Mouse (Mus musculus) adrenal gland, postnatal 14 days (tissue): ENCODE data around the gene Nox3. TPM values are rescaled to one million over a fixed set of nuclear protein-coding genes. Genes with fewer than 3 reads are reported as not detected.

Source experiments
- DNase-seq: peaks from one replicate; pipeline ENCODE4 v3.0.0; 2021; ENCODE audit warnings: mixed read lengths
- total RNA-seq: library from RNA; stranded (reverse); gene quantifications from 2 replicates; pipeline ENCODE4 v1.2.3, GENCODE M21; 2021

Nox3 gene
- total RNA-seq, 1 experiment from 2014 or later, result not detected

DNA sequence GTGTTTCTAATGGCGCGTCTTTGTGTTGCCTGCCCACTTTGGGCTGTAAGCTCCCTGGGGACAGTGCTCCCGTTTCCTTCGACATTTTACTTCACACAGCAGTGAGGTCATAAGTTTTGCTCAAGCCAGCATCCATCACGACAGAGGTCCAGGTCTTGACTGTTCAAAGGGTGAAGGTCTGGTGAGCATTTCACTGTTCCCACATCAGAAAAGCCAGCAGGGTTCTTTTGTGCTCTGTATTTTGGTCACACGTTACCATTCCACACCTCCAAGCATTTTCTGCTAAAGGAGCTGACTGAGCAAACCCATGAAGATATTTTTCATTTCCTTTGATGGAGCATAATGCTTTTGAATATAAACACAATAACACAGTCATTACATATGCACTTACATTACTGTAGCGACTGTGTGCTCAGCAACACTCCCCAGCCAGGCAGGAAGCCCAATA lies 85.7 kb downstream of the Nox3 start:
- DNase-seq, result peak; percentile 5

DNA sequence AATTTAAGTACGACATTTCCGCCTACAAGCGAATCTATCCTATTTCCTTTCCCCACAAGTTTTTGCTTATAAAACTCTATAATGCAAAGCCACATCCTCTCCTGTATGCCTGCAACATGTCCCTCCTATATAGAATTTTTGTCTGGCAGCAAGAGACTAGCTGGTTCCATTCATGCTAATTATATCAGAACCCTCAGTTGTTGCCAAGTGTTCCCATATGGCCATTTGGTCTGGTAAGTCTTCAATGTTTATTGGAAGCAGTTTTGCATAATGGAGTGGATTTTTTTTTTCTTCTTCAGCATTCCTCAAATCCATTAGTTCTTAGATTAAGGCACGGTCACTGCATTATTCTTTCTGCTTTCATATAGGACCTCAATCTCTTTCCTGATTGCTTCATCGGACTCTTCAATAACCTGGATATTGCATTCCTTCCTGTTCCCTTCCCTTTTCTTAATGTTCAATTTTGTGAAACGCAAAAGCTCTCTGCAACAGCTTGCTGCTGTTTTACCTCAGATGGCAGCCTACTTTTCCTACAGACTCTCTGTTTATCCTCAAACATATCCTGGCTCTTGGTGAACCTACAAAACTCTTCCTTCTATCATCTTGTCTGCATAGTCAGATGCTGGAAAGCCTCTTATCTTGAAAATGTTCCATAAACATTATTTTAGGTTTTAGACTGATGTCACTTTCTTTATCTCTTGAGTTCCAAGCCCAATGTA lies 92.9 kb downstream of the Nox3 start:
- DNase-seq, result no peak

GRCm38 (mm10) chr17:3598393-3598792 lies 97.7 kb downstream of the Nox3 start:
- no peak for DNase-seq

GRCm38 (mm10) chr17:3597866-3598265 lies 98.2 kb downstream of the Nox3 start:
- DNase-seq, result no peak

DNA sequence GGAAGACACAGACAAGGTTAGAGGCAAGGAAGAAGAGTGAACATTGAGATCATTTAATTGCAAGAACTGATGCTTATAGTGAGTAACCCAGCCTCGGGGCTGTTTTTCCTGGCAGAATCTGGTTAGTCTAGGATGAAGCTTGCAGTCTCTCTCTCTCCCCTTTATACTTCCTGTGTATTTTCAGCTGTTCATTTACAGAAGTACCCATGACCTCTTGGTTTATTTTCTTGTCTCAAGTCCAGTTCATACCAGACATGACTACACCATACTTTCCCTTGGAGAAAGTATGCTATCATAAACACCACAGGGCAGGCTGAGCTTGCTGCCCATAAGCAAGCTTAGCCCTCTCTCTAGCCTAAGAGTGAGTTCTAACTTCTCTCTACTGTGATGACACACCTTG lies 98.9 kb downstream of the Nox3 start:
- DNase-seq, result no peak

Other genes starting within 250 kb of the Nox3 start
- gene Cldn20, start 163.7 kb downstream of the Nox3 start, total RNA-seq, result not detected in 2 replicates
- gene Tfb1m, start 138.5 kb downstream of the Nox3 start, total RNA-seq, result 11.6 and 14.6 TPM in 2 replicates